Mouse (Mus musculus) forebrain, embryonic 15.5 days (tissue): ENCODE measurements at regions not wholly inside any gene's neighbourhood (a gene's known extent, or its start where the extent isn't known, plus 50 kb on each side); places are given as distances from the start of the nearest gene placed in this dataset.

ENCODE experiments used
- ATAC-seq: fragments of 200-750 bp; cut with Nextera tagmentation; replicated peaks from 2 replicates; pipeline ENCODE4 v1.8.0; 2017; ENCODE audit warnings: mild to moderate bottlenecking, moderate TSS enrichment, moderate library complexity
- H3K27ac ChIP-seq: fragments of 300-500 bp; sonication (generic); replicated peaks from 2 replicates; pipeline ENCODE4 v1.5.1; 2015; ENCODE audit warnings: mild to moderate bottlenecking, inconsistent platforms
- H3K27me3 ChIP-seq: fragments of 300-500 bp; sonication (generic); 2 replicates; pipeline ENCODE4 v1.6.1; 2015; ENCODE audit warnings: inconsistent platforms
- H3K36me3 ChIP-seq: fragments of 300-500 bp; sonication (generic); 2 replicates; pipeline ENCODE4 v1.6.1; 2015; ENCODE audit warnings: mild to moderate bottlenecking, inconsistent platforms
- H3K4me1 ChIP-seq: fragments of 300-500 bp; sonication (generic); 2 replicates; pipeline ENCODE4 v1.6.1; 2015; ENCODE audit warnings: inconsistent platforms
- H3K4me2 ChIP-seq: fragments of 300-500 bp; sonication (generic); replicated peaks from 2 replicates; pipeline ENCODE4 v1.6.1; 2015; ENCODE audit warnings: mild to moderate bottlenecking, inconsistent platforms
- H3K4me3 ChIP-seq: fragments of 300-500 bp; sonication (generic); 2 replicates; pipeline ENCODE4 v1.5.1; 2015; ENCODE audit warnings: mild to moderate bottlenecking, inconsistent platforms
- H3K9ac ChIP-seq: fragments of 300-500 bp; sonication (generic); replicated peaks from 2 replicates; pipeline ENCODE4 v1.6.1; 2015; ENCODE audit warnings: mild to moderate bottlenecking, inconsistent platforms
- H3K9me3 ChIP-seq: fragments of 300-500 bp; sonication (generic); 2 replicates; pipeline ENCODE4 v1.6.1; 2016; ENCODE audit warnings: inconsistent platforms
- WGBS: fragments of 180-500 bp; shearing (Covaris S2); methylation state at CpG from one replicate; pipeline ENCODE4 v1.1.7; 2015; ENCODE audit warnings: mixed read lengths; 5-methylcytosine and 5-hydroxymethylcytosine counted together

DNA sequence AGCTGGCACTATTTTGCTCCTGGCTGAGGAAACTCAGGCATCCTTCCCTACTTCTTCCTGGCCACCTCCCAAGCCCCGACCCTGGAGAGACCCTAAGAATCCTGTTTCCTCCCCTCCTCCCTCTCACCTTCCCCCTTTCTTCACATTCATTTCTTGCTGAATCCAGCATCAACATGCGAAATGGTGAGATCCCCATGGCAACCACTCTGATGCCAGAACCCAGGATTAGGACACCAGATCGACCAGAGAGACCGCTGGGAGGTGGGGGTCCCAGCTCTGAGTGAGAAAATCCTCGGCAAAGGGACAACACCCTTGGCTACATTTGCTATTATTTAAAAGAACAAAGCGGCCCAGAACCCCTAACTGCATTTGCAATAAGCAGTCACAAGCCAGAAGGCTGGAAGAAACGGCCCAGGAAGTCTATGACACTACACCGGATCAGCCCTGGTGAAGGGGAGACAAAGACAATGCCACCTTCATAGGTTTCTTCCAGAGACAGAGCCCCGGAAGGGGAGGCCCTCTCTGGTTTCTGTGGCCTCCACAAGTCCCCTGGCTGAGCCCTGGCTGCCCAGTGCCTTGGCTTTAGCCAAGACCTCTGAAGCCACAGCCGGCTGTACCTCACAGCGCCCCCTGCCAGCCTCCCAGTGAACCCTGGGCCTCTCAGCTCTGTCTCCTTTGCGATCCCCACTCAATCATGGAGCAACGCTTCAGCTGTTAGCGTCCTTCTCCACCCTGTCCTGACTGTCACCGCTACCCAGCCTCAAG is 265.6 kb upstream of the Rpl38 start:
- Histone ChIP-seq H3K27me3 (no peaks in the 10 kb centered on the region), H3K36me3 (no peaks in the 10 kb centered on the region), H3K4me1 (peaks cover 23% of the 10 kb centered on the region), H3K9me3 (no peaks in the 10 kb centered on the region), H3K4me2 (no peak overlapping the region), H3K27ac (peak overlapping the region; percentile 57), H3K9ac (no peak overlapping the region), H3K4me3 (no peak overlapping the region)
- ATAC-seq: peak; percentile 44
- 20% methylated on average over 15 of the region's 15 CpGs for WGBS

DNA sequence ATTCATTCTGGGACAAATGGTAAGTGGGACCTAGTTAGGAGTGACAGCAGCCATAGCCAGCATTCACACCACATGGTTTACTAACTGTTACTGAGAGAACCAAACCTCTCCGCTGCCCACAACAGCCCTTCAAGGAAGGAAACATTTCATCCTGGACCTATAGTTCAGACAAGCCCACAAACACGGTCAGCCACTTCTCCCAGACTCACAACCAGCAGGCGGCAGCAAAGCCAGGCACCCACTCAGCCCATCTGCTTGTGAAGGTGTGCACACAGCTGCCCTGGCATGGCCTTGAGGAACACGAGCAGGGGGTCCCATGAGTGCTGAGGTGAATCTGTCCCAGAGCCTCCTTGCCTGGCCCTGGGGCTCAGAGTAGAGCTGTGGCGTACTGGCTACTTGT is 267.6 kb upstream of the Rpl38 start:
- Histone ChIP-seq H3K9ac (no peak overlapping the region), H3K27ac (no peak overlapping the region), H3K4me3 (no peak overlapping the region), H3K27me3 (no peaks in the 10 kb centered on the region), H3K4me2 (no peak overlapping the region), H3K36me3 (no peaks in the 10 kb centered on the region), H3K9me3 (no peaks in the 10 kb centered on the region), H3K4me1 (peaks cover 18% of the 10 kb centered on the region)
- 69% methylated on average over 5 of the region's 5 CpGs for WGBS
- ATAC-seq: no peak

DNA sequence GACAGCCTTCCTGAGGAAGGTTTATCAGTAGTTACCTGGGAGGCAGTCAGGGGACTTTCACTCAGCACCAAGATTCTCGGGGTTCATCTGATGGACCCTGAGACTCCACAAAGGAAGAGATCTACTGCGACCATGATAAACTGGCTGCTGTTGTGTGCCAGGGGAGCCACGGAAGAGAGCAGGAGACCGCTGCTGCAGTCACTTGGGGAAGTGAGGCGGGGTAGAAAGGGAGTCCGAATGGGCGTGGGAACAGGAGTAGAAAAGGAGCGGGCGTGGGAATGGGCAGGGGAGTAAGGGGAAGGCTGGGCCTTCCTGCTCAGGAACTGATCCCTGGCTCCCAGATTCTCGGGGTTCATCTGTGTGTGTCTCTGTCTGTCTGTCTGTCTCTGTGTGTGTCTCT is 276.2 kb upstream of the Rpl38 start:
- Histone ChIP-seq H3K4me2 (no peak overlapping the region), H3K4me1 (no peaks in the 10 kb centered on the region), H3K27me3 (no peaks in the 10 kb centered on the region), H3K36me3 (no peaks in the 10 kb centered on the region), H3K9ac (no peak overlapping the region), H3K27ac (no peak overlapping the region), H3K9me3 (no peaks in the 10 kb centered on the region), H3K4me3 (no peak overlapping the region)
- ATAC-seq: no peak
- 72% methylated on average over 10 of the region's 10 CpGs for WGBS

DNA sequence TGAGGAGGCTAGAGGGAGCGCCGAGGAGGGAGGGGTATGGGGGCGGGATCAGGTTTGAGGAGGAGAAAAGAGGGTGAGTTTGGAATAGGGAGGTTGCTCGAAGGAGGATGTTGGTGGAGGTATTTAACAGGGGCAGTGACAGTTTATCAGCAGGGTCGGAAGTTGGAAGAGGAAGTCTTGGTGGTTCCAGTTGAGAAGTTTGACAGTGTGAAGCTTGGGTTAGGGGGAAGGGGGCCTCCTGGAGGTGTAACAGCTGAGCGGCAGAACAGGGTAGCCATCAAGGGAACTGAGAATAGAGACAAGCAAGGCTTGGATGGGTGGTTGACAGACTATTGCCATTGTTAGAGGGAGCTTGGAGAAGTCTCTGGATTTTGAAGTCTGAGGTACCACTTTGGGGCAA is 276.8 kb upstream of the Rpl38 start:
- 77% methylated on average over 6 of the region's 6 CpGs for WGBS
- Histone ChIP-seq H3K4me1 (no peaks in the 10 kb centered on the region), H3K4me2 (no peak overlapping the region), H3K9ac (no peak overlapping the region), H3K4me3 (no peak overlapping the region), H3K36me3 (no peaks in the 10 kb centered on the region), H3K27ac (no peak overlapping the region), H3K27me3 (no peaks in the 10 kb centered on the region), H3K9me3 (no peaks in the 10 kb centered on the region)
- no peak for ATAC-seq

DNA sequence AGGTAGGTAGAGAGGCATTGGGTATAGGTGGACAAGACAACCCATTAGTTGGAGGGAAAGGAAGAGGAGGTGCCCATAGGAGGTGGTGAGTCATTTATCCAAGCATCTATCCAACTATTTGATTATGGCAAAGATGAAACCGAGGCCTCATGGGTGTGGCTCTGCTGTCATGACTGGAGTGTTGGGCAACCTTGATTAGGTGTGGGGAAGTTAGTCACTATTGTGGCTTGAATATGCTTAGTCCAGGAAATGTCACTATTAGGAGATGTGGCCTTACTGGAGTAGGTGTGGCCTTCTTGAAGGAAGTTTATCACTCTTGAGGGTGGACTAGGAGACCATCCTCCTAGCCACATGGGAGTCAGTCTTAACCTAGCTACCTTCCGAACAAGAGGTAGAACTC is 281.2 kb upstream of the Rpl38 start:
- WGBS: 95% methylated on average over 2 of the region's 2 CpGs
- no peak overlapping the region for H3K9ac ChIP-seq
- ATAC-seq: no peak
- no peak overlapping the region for H3K27ac ChIP-seq
- H3K4me3 ChIP-seq: no peak overlapping the region
- no peaks in the 10 kb centered on the region for H3K9me3 ChIP-seq
- H3K4me1 ChIP-seq: no peaks in the 10 kb centered on the region
- H3K27me3 ChIP-seq: no peaks in the 10 kb centered on the region
- no peak overlapping the region for H3K4me2 ChIP-seq
- H3K36me3 ChIP-seq: no peaks in the 10 kb centered on the region

DNA sequence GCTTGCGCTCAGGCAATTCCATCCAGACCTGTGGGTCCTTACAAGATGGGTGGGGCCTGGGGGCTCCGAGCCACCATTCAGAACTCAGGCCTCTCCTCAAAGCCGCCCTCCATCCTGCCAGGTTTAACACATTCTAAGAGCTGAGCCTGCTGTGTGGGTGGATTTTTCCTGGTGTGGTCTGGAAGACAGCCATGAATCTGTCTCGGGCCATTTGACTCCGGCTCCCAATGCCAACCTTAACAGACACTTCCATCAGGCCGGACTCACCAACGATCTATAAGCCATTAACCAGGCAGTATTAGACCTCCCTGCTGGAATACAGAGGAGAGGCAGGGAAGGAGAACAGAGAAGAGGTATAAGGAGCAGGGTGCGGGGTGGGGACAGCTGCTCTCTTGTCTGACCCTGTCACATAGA is 288.9 kb upstream of the Rpl38 start:
- WGBS: 57% methylated on average over 8 of the region's 8 CpGs
- Histone ChIP-seq H3K4me1 (peaks cover 23% of the 10 kb centered on the region), H3K27me3 (no peaks in the 10 kb centered on the region), H3K36me3 (no peaks in the 10 kb centered on the region), H3K27ac (no peak overlapping the region), H3K9me3 (no peaks in the 10 kb centered on the region), H3K4me3 (no peak overlapping the region), H3K9ac (no peak overlapping the region), H3K4me2 (no peak overlapping the region)
- no peak for ATAC-seq

DNA sequence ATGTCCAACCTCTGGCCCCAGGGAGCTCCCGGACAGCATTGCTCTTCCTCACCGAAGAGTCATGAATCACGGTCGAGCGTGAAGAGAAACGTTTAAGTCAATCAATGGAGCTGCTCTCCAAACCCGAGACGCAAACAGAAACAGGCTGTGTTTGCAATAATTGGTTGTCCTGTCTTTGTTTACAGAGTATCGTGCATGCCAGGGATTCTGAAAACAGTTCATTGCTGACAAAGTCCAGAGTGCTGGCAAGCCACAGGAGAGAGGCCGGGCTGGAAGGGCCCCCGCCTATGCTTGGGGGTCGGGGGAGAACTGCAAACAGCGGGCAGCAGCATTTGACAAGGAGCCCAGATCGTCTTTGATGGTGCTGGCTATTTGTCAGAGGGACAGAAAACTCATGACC is 292.4 kb upstream of the Rpl38 start:
- Histone ChIP-seq H3K4me2 (no peak overlapping the region), H3K36me3 (no peaks in the 10 kb centered on the region), H3K27me3 (no peaks in the 10 kb centered on the region), H3K27ac (no peak overlapping the region), H3K4me3 (no peak overlapping the region), H3K9me3 (no peaks in the 10 kb centered on the region), H3K9ac (no peak overlapping the region), H3K4me1 (peaks cover 25% of the 10 kb centered on the region)
- WGBS: 25% methylated on average over 14 of the region's 14 CpGs
- ATAC-seq: no peak

DNA sequence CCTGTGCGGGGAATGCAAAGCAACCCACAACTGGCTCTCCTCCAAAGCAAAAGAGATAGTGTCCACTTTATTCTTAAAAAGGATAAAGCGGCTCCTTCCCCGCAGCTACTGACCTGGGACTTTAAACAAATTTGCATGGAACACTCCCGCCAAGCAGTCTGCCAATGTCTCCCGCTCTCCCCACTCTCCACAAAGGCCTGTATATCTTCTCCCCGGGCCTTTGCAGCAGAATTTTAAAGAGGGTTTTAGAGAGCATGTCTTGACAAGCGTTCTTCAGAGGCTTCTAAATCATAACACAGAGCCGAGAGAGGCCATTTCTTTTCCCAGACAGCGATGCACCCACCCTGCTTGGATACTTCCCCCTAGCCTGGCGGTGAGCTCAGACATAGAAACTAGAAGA is 297.6 kb upstream of the Rpl38 start:
- H3K4me2 ChIP-seq: no peak overlapping the region
- H3K9me3 ChIP-seq: no peaks in the 10 kb centered on the region
- H3K4me3 ChIP-seq: no peak overlapping the region
- no peaks in the 10 kb centered on the region for H3K27me3 ChIP-seq
- 28% methylated on average over 10 of the region's 10 CpGs for whole genome bisulfite sequencing
- H3K36me3 ChIP-seq: no peaks in the 10 kb centered on the region
- no peak overlapping the region for H3K27ac ChIP-seq
- no peak overlapping the region for H3K9ac ChIP-seq
- ATAC-seq: no peak
- H3K4me1 ChIP-seq: peaks cover 15% of the 10 kb centered on the region

DNA sequence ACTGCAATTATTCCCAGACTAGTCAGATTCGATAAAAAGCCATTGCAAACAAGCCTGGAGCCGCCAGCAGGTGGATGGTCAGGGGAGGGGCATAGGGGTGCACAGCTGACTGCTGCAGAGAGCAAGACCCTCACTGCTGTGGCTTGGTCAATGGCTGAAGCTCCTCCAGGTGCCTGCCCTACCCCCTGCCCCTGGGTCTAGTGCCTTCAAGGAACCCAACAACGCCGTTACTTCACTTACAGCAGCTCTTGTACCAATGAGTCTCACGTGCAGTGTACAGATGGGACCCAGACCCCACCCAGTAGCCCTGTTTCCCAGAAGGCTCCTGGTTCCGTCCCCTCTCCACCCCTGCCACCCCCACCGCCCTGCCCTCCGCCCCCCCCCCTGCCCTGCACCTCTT is 300.5 kb upstream of the Rpl38 start:
- Histone ChIP-seq H3K4me3 (no peak overlapping the region), H3K27me3 (no peaks in the 10 kb centered on the region), H3K9ac (no peak overlapping the region), H3K4me2 (no peak overlapping the region), H3K4me1 (peaks cover 6% of the 10 kb centered on the region), H3K36me3 (no peaks in the 10 kb centered on the region), H3K9me3 (no peaks in the 10 kb centered on the region), H3K27ac (no peak overlapping the region)
- 85% methylated on average over 8 of the region's 8 CpGs for WGBS
- no peak; the same call in 1 of the 2 replicates for ATAC-seq

DNA sequence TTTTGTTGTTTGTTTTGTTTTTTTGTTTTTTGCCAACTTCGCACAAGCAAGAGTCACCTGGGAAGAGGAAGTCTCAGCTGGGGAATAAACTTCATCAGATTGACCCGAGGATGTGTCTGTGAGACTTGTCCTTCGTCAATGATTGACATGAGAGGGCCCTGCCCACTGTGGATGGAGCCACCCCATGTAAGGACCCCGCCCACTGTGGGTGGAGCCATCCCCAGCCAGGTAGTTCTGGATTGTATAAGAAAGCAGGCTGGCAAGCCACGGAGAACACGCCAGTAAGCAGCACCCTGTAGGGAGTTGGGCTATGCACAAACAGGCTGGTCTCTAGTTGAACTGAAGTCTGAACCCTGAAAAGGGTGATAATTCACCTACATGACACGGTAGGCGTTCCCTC is 294.1 kb upstream of the Sdk2 start:
- Histone ChIP-seq H3K27me3 (no peaks in the 10 kb centered on the region), H3K27ac (no peak overlapping the region), H3K4me3 (no peak overlapping the region), H3K9ac (no peak overlapping the region), H3K36me3 (no peaks in the 10 kb centered on the region), H3K4me1 (no peaks in the 10 kb centered on the region), H3K9me3 (0 out of 2 replicates have a peak, but pooled peaks cover 3% of the 10 kb centered on the region), H3K4me2 (no peak overlapping the region)
- 83% methylated on average over 8 of the region's 8 CpGs for WGBS
- no peak for ATAC-seq

DNA sequence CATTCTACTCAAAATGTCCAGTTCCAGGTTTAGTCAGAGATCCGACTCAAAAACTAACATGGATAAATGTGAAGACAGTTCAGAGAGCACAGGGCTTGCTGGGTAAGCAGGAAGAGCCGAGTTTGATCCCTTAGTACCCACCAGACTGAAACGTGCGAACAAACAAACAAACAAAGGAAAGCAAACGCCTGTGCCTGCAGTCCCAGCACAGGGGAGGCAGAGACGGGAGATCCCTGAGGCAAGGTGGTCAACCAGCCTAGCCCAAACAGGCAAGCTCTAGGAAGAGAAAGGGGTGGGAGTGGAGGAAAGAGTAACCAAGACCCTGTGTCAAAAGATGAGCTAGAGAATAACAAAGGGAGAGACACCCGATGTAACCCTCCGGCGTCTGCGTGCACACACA is 293.5 kb upstream of the Sdk2 start:
- no peak for ATAC-seq
- H3K27me3 ChIP-seq: no peaks in the 10 kb centered on the region
- 92% methylated on average over 10 of the region's 10 CpGs for WGBS
- H3K9me3 ChIP-seq: 0 out of 2 replicates have a peak, but pooled peaks cover 3% of the 10 kb centered on the region
- no peak overlapping the region for H3K9ac ChIP-seq
- peaks cover 3% of the 10 kb centered on the region; the same call in 1 of the 2 replicates for H3K4me1 ChIP-seq
- H3K4me3 ChIP-seq: no peak overlapping the region
- H3K27ac ChIP-seq: no peak overlapping the region
- H3K36me3 ChIP-seq: no peaks in the 10 kb centered on the region
- H3K4me2 ChIP-seq: no peak overlapping the region

DNA sequence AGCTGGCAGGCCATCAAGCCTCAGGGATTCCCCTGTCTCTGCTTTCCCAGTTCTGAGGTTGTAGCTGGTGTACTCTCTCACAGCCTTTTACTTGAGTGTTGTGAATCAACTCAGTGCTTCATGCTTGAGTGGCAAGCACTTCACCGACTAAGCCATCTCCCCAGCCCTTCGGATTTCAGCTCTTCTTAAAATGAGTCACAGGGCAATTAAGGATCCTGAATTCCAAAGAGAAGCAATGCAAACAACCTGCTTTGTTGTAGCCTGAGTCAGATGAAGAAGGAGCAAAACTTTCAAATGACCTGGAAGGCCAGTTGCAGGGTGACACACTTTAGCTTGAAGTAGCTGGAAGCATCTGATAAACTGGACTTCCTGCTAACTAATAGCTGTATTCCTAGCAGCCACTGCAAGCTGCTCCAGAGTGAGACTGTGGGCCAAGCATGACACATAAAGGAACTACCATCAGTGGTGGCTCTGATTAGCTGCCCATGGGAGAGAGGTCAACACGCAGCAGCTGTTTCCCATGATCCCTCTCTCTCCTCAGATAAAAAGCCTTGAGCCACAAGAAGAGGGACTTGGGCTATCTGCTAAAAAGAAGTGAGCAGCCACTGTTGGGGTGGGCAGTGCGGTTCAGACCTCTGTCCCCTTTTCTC is 285.4 kb upstream of the Sdk2 start:
- Histone ChIP-seq H3K4me2 (no peak overlapping the region), H3K27me3 (no peaks in the 10 kb centered on the region), H3K27ac (no peak overlapping the region), H3K9ac (no peak overlapping the region), H3K36me3 (no peaks in the 10 kb centered on the region), H3K9me3 (no peaks in the 10 kb centered on the region), H3K4me1 (peaks cover 3% of the 10 kb centered on the region; the same call in 1 of the 2 replicates), H3K4me3 (no peak overlapping the region)
- ATAC-seq: no peak
- WGBS: 37% methylated on average over 4 of the region's 4 CpGs
